Mouse (Mus musculus) forebrain, postnatal 0 days (tissue): ENCODE measurements at regions not wholly inside any gene's neighbourhood (a gene's known extent, or its start where the extent isn't known, plus 50 kb on each side); places are given as distances from the start of the nearest gene placed in this dataset.
A peak's percentile ranks its signal among the peaks of the same experiment; 100 is the strongest.
"Not testable (repeated sequence)": the region's sequence is repeated elsewhere in the genome, so short reads cannot be mapped to it uniquely, and the experiment has no call there.

Experiments used
- ATAC-seq: fragments of 200-750 bp; cut with Nextera tagmentation; 2 replicates; pipeline ENCODE4 v1.8.0; 2017; ENCODE audit warnings: mild to moderate bottlenecking, moderate library complexity
- DNase-seq: peaks from one replicate; pipeline ENCODE4 v3.0.0-alpha.2; 2015
- H3K27ac ChIP-seq: fragments of 300-500 bp; sonication (generic); 2 replicates; pipeline ENCODE4 v1.5.1; 2014; ENCODE audit warnings: low read depth, mild to moderate bottlenecking, antibody characterized with exemption, low read length, moderate library complexity, mixed read lengths
- H3K27me3 ChIP-seq: fragments of 300-500 bp; sonication (generic); 2 replicates; pipeline ENCODE4 v1.6.1; 2014; ENCODE audit warnings: mild to moderate bottlenecking, low read length, mixed read lengths; ENCODE audit not compliant: insufficient read depth
- H3K36me3 ChIP-seq: fragments of 300-500 bp; sonication (generic); 2 replicates; pipeline ENCODE4 v1.6.1; 2014; ENCODE audit warnings: mild to moderate bottlenecking, moderate library complexity; ENCODE audit not compliant: insufficient read depth
- H3K4me1 ChIP-seq: fragments of 300-500 bp; sonication (generic); 2 replicates; pipeline ENCODE4 v1.6.1; 2014; ENCODE audit warnings: antibody characterized with exemption; ENCODE audit not compliant: insufficient read depth
- H3K4me2 ChIP-seq: fragments of 300-500 bp; sonication (generic); 2 replicates; pipeline ENCODE4 v1.6.1; 2014; ENCODE audit warnings: low read depth, mild to moderate bottlenecking, moderate library complexity
- H3K4me3 ChIP-seq: fragments of 300-500 bp; sonication (generic); 2 replicates; pipeline ENCODE4 v1.5.1; 2014; ENCODE audit warnings: low read depth, low read length, mixed read lengths
- H3K9ac ChIP-seq: fragments of 300-500 bp; sonication (generic); 2 replicates; pipeline ENCODE4 v1.6.1; 2014; ENCODE audit warnings: mild to moderate bottlenecking
- H3K9me3 ChIP-seq: fragments of 300-500 bp; sonication (generic); 2 replicates; pipeline ENCODE4 v1.6.1; 2016; ENCODE audit warnings: low read length
- CTCF ChIP-seq: sonication (generic); IDR thresholded peaks from 2 replicates; pipeline ENCODE4 v1.5.1; 2016; ENCODE audit warnings: antibody characterized with exemption, control low read depth, low read depth
- WGBS: fragments of 180-500 bp; shearing (Covaris S2); extraction: QIAGEN DNeasy Blood & Tissue Kit; methylation state at CpG from one replicate; pipeline ENCODE4 v1.1.7; 2014; 5-methylcytosine and 5-hydroxymethylcytosine counted together

- DNase-seq: no peak
- no peak overlapping the region for H3K4me3 ChIP-seq
Measured at GRCm38 (mm10) chr9:113112753-113113152, 595.3 kb downstream of the Pdcd6ip start.

GRCm38 (mm10) chr9:113101733-113102132 lies 606.3 kb downstream of the Pdcd6ip start:
- no peak overlapping the region for H3K4me3 ChIP-seq
- no peaks in the 10 kb centered on the region for H3K4me1 ChIP-seq
- no peaks in the 10 kb centered on the region for H3K27me3 ChIP-seq
- no peak for TF ChIP-seq CTCF
- DNase-seq (no peak), ATAC-seq (no peak)
- no peak overlapping the region for H3K9ac ChIP-seq
- no peak overlapping the region for H3K27ac ChIP-seq
- no peaks in the 10 kb centered on the region for H3K36me3 ChIP-seq
- WGBS: 29% methylated on average over 1 of the region's 1 CpGs
- no peak overlapping the region for H3K4me2 ChIP-seq
- H3K9me3 ChIP-seq: no peaks in the 10 kb centered on the region

More at GRCm38 (mm10) chr9:113112753-113113152, 595.3 kb downstream of the Pdcd6ip start:
- Histone ChIP-seq H3K4me1 (no peaks in the 10 kb centered on the region), H3K27ac (no peak overlapping the region), H3K27me3 (no peaks in the 10 kb centered on the region), H3K9me3 (no peaks in the 10 kb centered on the region), H3K4me2 (no peak overlapping the region), H3K9ac (no peak overlapping the region), H3K36me3 (no peaks in the 10 kb centered on the region)
- no peak for ATAC-seq
- TF ChIP-seq CTCF: no peak

- Histone ChIP-seq H3K4me1 (no peaks in the 10 kb centered on the region), H3K4me2 (no peak overlapping the region), H3K9ac (no peak overlapping the region), H3K4me3 (no peak overlapping the region), H3K27me3 (no peaks in the 10 kb centered on the region), H3K36me3 (no peaks in the 10 kb centered on the region), H3K9me3 (no peaks in the 10 kb centered on the region), H3K27ac (no peak overlapping the region)
- DNase-seq (no peak), ATAC-seq (no peak)
- no peak for TF ChIP-seq CTCF
- WGBS: 59% methylated on average over 4 of the region's 4 CpGs
Measured at GRCm38 (mm10) chr9:113100641-113101040, 607.4 kb downstream of the Pdcd6ip start.

DNA sequence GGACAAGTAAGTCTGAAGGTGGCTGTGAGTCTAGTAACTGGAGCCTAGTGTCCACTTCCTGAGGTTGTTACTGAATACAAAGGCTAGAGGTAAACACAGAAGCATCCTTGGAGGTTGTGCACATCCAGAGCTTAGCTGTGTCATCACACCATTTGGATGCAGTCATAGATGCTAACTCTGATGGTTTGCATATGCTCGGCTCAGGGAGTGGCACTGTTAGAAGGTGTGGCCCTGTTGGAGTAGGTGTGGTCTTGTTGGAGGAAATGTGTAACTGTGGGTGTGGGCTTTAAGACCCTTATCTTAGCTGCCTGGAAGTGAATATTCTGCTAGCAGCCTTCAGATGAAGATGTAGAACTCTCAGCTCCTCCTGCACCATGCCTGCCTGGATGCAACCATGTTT lies 612.6 kb downstream of the Pdcd6ip start:
- H3K9ac ChIP-seq, H3K4me3 ChIP-seq, H3K4me1 ChIP-seq, H3K36me3 ChIP-seq, H3K9me3 ChIP-seq, ATAC-seq, H3K27me3 ChIP-seq, DNase-seq, H3K27ac ChIP-seq, H3K4me2 ChIP-seq: not testable (repeated sequence)
- WGBS: 87% methylated on average over 1 of the region's 1 CpGs

DNA sequence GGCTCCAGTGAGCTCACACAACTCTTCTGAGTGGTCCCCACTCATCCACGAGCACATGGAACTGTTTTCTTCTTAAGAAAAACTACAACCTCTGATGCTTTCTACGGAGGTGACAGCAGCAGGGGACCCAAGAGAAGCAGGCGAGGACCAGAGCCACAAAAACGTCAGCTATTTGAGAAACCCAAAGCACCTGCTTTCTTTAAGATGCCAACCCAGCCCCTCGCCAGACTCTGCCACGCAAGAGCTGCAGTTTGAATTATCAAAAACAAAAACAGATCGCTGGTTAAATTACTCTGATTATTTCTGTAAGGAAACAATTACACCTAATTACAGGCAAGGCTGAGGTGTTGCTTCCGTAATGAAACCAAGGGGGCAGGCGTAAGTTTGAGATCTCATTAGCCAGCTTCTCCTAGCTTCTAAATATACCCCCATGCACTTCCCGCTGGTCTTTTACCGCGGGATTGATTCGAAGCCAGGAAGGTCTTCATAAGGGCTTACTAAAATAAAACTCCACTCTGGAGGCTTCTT lies 614.1 kb downstream of the Pdcd6ip start:
- H3K4me2 ChIP-seq: no peak overlapping the region
- no peaks in the 10 kb centered on the region for H3K36me3 ChIP-seq
- H3K9ac ChIP-seq: no peak overlapping the region
- H3K9me3 ChIP-seq: no peaks in the 10 kb centered on the region
- WGBS: 32% methylated on average over 13 of the region's 13 CpGs
- H3K4me3 ChIP-seq: no peak overlapping the region
- no peaks in the 10 kb centered on the region for H3K4me1 ChIP-seq
- DNase-seq (no peak), ATAC-seq (no peak)
- H3K27ac ChIP-seq: no peak overlapping the region
- TF ChIP-seq CTCF: no peak
- H3K27me3 ChIP-seq: no peaks in the 10 kb centered on the region

GRCm38 (mm10) chr9:113091881-113092280 lies 616.2 kb downstream of the Pdcd6ip start:
- no peak overlapping the region for H3K4me3 ChIP-seq
- ATAC-seq (no peak), DNase-seq (no peak)
- no peaks in the 10 kb centered on the region for H3K36me3 ChIP-seq
- H3K9ac ChIP-seq: no peak overlapping the region
- H3K27me3 ChIP-seq: no peaks in the 10 kb centered on the region
- H3K4me2 ChIP-seq: no peak overlapping the region
- WGBS: 48% methylated on average over 5 of the region's 5 CpGs
- H3K4me1 ChIP-seq: no peaks in the 10 kb centered on the region
- H3K9me3 ChIP-seq: no peaks in the 10 kb centered on the region
- TF ChIP-seq CTCF: no peak
- no peak overlapping the region for H3K27ac ChIP-seq

- Histone ChIP-seq H3K27me3 (no peaks in the 10 kb centered on the region), H3K4me2 (no peak overlapping the region), H3K4me3 (no peak overlapping the region), H3K4me1 (no peaks in the 10 kb centered on the region), H3K9me3 (no peaks in the 10 kb centered on the region), H3K9ac (no peak overlapping the region), H3K27ac (peak overlapping the region; percentile 54; the same call in 1 of the 2 replicates), H3K36me3 (no peaks in the 10 kb centered on the region)
- ATAC-seq (peak; percentile 54; the same call in 1 of the 2 replicates), DNase-seq (peak; percentile 56)
- TF ChIP-seq CTCF: no peak
- WGBS: 60% methylated on average over 10 of the region's 10 CpGs
Measured at GRCm38 (mm10) chr9:113087786-113088185, 620.3 kb downstream of the Pdcd6ip start.

DNA sequence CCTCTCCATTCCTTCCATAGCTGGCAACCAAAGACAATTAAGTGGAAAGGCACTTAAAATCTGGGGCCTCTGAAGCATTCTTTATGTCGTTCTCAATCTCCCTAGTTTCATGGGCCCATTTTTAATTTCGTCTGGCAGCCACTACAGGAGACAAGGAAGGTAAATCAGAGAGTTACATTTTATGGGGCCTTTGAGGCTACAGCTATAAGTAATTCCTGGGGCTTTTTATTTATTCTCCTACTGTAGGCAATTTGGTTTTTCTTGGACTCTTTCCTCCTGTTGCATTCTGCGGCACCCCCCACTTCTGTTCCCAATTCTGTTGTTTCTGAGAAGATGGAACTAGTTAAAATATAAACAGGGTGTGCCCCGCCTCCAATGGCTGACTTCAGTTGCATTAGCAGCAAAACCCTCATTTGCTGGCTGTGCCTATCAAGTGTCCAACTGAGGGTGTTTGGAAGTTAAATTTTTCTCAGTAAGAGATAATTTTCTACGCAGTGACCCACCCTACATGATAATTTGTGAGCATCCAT lies 622.7 kb downstream of the Pdcd6ip start:
- Histone ChIP-seq H3K27me3 (no peaks in the 10 kb centered on the region), H3K36me3 (no peaks in the 10 kb centered on the region), H3K4me2 (no peak overlapping the region), H3K4me3 (no peak overlapping the region), H3K4me1 (no peaks in the 10 kb centered on the region), H3K9me3 (no peaks in the 10 kb centered on the region), H3K9ac (no peak overlapping the region), H3K27ac (no peak overlapping the region)
- 67% methylated on average over 5 of the region's 5 CpGs for WGBS
- no peak for TF ChIP-seq CTCF
- ATAC-seq: no peak
- no peak for DNase-seq
